Mouse (Mus musculus): ENCODE data around the gene Esrp2.

GRCm38 (mm10) chr8:106163251-106163650 lies 26.5 kb upstream of the Esrp2 start:
- no peak for TF ChIP-seq CTCF (conservative IDR thresholded peaks at IDR 0.05; ENCODE audit: insufficient read depth, insufficient read length, low read depth, low read length)
- TF ChIP-seq POLR2A (IDR thresholded peaks at IDR 0.05; ENCODE audit: low read depth, low read length), result no peak

Measured in kidney, adult 2 months (tissue).